Mouse (Mus musculus): ENCODE measurements around the gene Hikeshi. TPM values are rescaled to one million over a fixed set of nuclear protein-coding genes. Genes with fewer than 3 reads are reported as not detected.

The Hikeshi gene
- 125 and 136 TPM in 2 replicates for polyA plus RNA-seq (2014; fragmentation: Nextera tagmentation; extraction: Ambion mirVana)

- peak within 1 kb of the TSS; percentile 78 for H3K4me3 ChIP-seq (ENCODE audit: low read depth, low read length)
- H3K9ac ChIP-seq (ENCODE audit: low read depth, low read length), result peak within 1 kb of the TSS; percentile 82
- H3K27me3 ChIP-seq (replicated peaks; ENCODE audit: control insufficient read depth, insufficient read depth, low read length), result no peaks in the 10 kb centered on the region
- H3K4me1 ChIP-seq (ENCODE audit: control insufficient read depth, insufficient read depth, low read length), result peaks cover 9% of the 10 kb centered on the region; the same call in 1 of the 2 replicates
- no peaks in the 10 kb centered on the region for H3K9me3 ChIP-seq (ENCODE audit: control insufficient read depth, low read length)
- DNase-seq (ENCODE audit: low spot score) (peak; percentile 99), ATAC-seq (ENCODE audit: low read depth) (peak; percentile 99)
- peak within 1 kb of the TSS; percentile 80 for H3K4me2 ChIP-seq (ENCODE audit: low read depth, low read length)
- H3K36me3 ChIP-seq (ENCODE audit: control insufficient read depth, insufficient read depth, low read length), result no peaks in the 10 kb centered on the region
- H3K27ac ChIP-seq (replicated peaks; ENCODE audit: low read depth, low read length), result peak within 1 kb of the TSS; percentile 77
- 1% methylated on average over 43 of the region's 45 CpGs for WGBS
Measured at GRCm38 (mm10) chr7:89940571-89941463, at the start of gene Hikeshi. Hikeshi (minus strand) TSS chr7:89941204.

GRCm38 (mm10) chr7:89984421-89984820 is 43.4 kb upstream of the Hikeshi start:
- Histone ChIP-seq H3K4me2 (ENCODE audit: low read depth, low read length) (no peak overlapping the region), H3K27me3 (replicated peaks; ENCODE audit: control insufficient read depth, insufficient read depth, low read length) (no peaks in the 10 kb centered on the region), H3K36me3 (ENCODE audit: control insufficient read depth, insufficient read depth, low read length) (no peaks in the 10 kb centered on the region), H3K4me3 (ENCODE audit: low read depth, low read length) (no peak overlapping the region), H3K4me1 (ENCODE audit: control insufficient read depth, insufficient read depth, low read length) (peaks cover 3% of the 10 kb centered on the region; the same call in 1 of the 2 replicates), H3K27ac (replicated peaks; ENCODE audit: low read depth, low read length) (no peak overlapping the region), H3K9me3 (ENCODE audit: control insufficient read depth, low read length) (no peaks in the 10 kb centered on the region), H3K9ac (ENCODE audit: low read depth, low read length) (no peak overlapping the region)
- DNase-seq (ENCODE audit: low spot score) (peak; percentile 24), ATAC-seq (ENCODE audit: low read depth) (peak; percentile 13; the same call in 1 of the 2 replicates)

- Histone ChIP-seq H3K4me3 (ENCODE audit: low read depth, low read length) (no peak overlapping the region), H3K27me3 (replicated peaks; ENCODE audit: control insufficient read depth, insufficient read depth, low read length) (no peaks in the 10 kb centered on the region), H3K9ac (ENCODE audit: low read depth, low read length) (no peak overlapping the region), H3K27ac (replicated peaks; ENCODE audit: low read depth, low read length) (no peak overlapping the region), H3K36me3 (ENCODE audit: control insufficient read depth, insufficient read depth, low read length) (no peaks in the 10 kb centered on the region), H3K9me3 (ENCODE audit: control insufficient read depth, low read length) (no peaks in the 10 kb centered on the region), H3K4me2 (ENCODE audit: low read depth, low read length) (no peak overlapping the region), H3K4me1 (ENCODE audit: control insufficient read depth, insufficient read depth, low read length) (peaks cover 11% of the 10 kb centered on the region)
- 82% methylated on average over 2 of the region's 2 CpGs for WGBS
- ATAC-seq (ENCODE audit: low read depth), result no peak
- DNase-seq (ENCODE audit: low spot score), result no peak
Measured at GRCm38 (mm10) chr7:89983441-89983840, 42.4 kb upstream of the Hikeshi start.

GRCm38 (mm10) chr7:89981557-89981956 is 40.6 kb upstream of the Hikeshi start:
- DNase-seq (ENCODE audit: low spot score) (no peak), ATAC-seq (ENCODE audit: low read depth) (0 out of 2 replicates have a peak, but pooled peaks have one; percentile 9)
- Histone ChIP-seq H3K9ac (ENCODE audit: low read depth, low read length) (peak overlapping the region; percentile 92), H3K27ac (replicated peaks; ENCODE audit: low read depth, low read length) (peak overlapping the region; percentile 100; the same call in 1 of the 2 replicates), H3K27me3 (replicated peaks; ENCODE audit: control insufficient read depth, insufficient read depth, low read length) (no peaks in the 10 kb centered on the region), H3K36me3 (ENCODE audit: control insufficient read depth, insufficient read depth, low read length) (peaks cover 4% of the 10 kb centered on the region; the same call in 1 of the 2 replicates), H3K4me1 (ENCODE audit: control insufficient read depth, insufficient read depth, low read length) (peaks cover 14% of the 10 kb centered on the region), H3K4me2 (ENCODE audit: low read depth, low read length) (peak overlapping the region; percentile 70), H3K9me3 (ENCODE audit: control insufficient read depth, low read length) (no peaks in the 10 kb centered on the region), H3K4me3 (ENCODE audit: low read depth, low read length) (peak overlapping the region; percentile 81)
- 13% methylated on average over 10 of the region's 10 CpGs for WGBS

- under 1% methylated on average over 69 of the region's 87 CpGs for WGBS
- peak; percentile 89 for ATAC-seq (ENCODE audit: low read depth)
- Histone ChIP-seq H3K27ac (replicated peaks; ENCODE audit: low read depth, low read length) (peak within 1 kb of the TSS; percentile 100), H3K27me3 (replicated peaks; ENCODE audit: control insufficient read depth, insufficient read depth, low read length) (no peaks in the 10 kb centered on the region), H3K4me3 (ENCODE audit: low read depth, low read length) (peak within 1 kb of the TSS; percentile 81), H3K9ac (ENCODE audit: low read depth, low read length) (peak within 1 kb of the TSS; percentile 92), H3K9me3 (ENCODE audit: control insufficient read depth, low read length) (no peaks in the 10 kb centered on the region), H3K36me3 (ENCODE audit: control insufficient read depth, insufficient read depth, low read length) (peaks cover 11% of the 10 kb centered on the region), H3K4me1 (ENCODE audit: control insufficient read depth, insufficient read depth, low read length) (peaks cover 14% of the 10 kb centered on the region), H3K4me2 (ENCODE audit: low read depth, low read length) (peak within 1 kb of the TSS; percentile 78)
- DNase-seq (ENCODE audit: low spot score), result peak; percentile 97
Measured at GRCm38 (mm10) chr7:89980485-89981422, 39.8 kb upstream of the Hikeshi start, which contains the start of gene Eed. Eed (minus strand) TSS chr7:89980983.

- Histone ChIP-seq H3K27ac (replicated peaks; ENCODE audit: low read depth, low read length) (peak overlapping the region; percentile 100), H3K36me3 (ENCODE audit: control insufficient read depth, insufficient read depth, low read length) (peaks cover 17% of the 10 kb centered on the region), H3K9ac (ENCODE audit: low read depth, low read length) (peak overlapping the region; percentile 92), H3K27me3 (replicated peaks; ENCODE audit: control insufficient read depth, insufficient read depth, low read length) (no peaks in the 10 kb centered on the region), H3K4me2 (ENCODE audit: low read depth, low read length) (peak overlapping the region; percentile 78), H3K9me3 (ENCODE audit: control insufficient read depth, low read length) (no peaks in the 10 kb centered on the region), H3K4me3 (ENCODE audit: low read depth, low read length) (peak overlapping the region; percentile 81), H3K4me1 (ENCODE audit: control insufficient read depth, insufficient read depth, low read length) (peaks cover 14% of the 10 kb centered on the region)
- WGBS, result 0% methylated on average over 31 of the region's 31 CpGs
- no peak for DNase-seq (ENCODE audit: low spot score)
- no peak; the same call in 1 of the 2 replicates for ATAC-seq (ENCODE audit: low read depth)
Measured at GRCm38 (mm10) chr7:89980133-89980484, 39.1 kb upstream of the Hikeshi start.

- Histone ChIP-seq H3K4me3 (ENCODE audit: low read depth, low read length) (peak overlapping the region; percentile 81), H3K27ac (replicated peaks; ENCODE audit: low read depth, low read length) (peak overlapping the region; percentile 100), H3K27me3 (replicated peaks; ENCODE audit: control insufficient read depth, insufficient read depth, low read length) (no peaks in the 10 kb centered on the region), H3K36me3 (ENCODE audit: control insufficient read depth, insufficient read depth, low read length) (peaks cover 20% of the 10 kb centered on the region), H3K9me3 (ENCODE audit: control insufficient read depth, low read length) (no peaks in the 10 kb centered on the region), H3K4me1 (ENCODE audit: control insufficient read depth, insufficient read depth, low read length) (peaks cover 14% of the 10 kb centered on the region), H3K4me2 (ENCODE audit: low read depth, low read length) (peak overlapping the region; percentile 78), H3K9ac (ENCODE audit: low read depth, low read length) (peak overlapping the region; percentile 92)
- ATAC-seq (ENCODE audit: low read depth) (no peak), DNase-seq (ENCODE audit: low spot score) (peak; percentile 30)
- 3% methylated on average over 23 of the region's 23 CpGs for WGBS
Measured at GRCm38 (mm10) chr7:89979432-89980130, 38.6 kb upstream of the Hikeshi start.

GRCm38 (mm10) chr7:89976796-89977195 is 35.8 kb upstream of the Hikeshi start:
- Histone ChIP-seq H3K9me3 (ENCODE audit: control insufficient read depth, low read length) (no peaks in the 10 kb centered on the region), H3K27me3 (replicated peaks; ENCODE audit: control insufficient read depth, insufficient read depth, low read length) (no peaks in the 10 kb centered on the region), H3K36me3 (ENCODE audit: control insufficient read depth, insufficient read depth, low read length) (peaks cover 46% of the 10 kb centered on the region), H3K4me3 (ENCODE audit: low read depth, low read length) (no peak overlapping the region), H3K27ac (replicated peaks; ENCODE audit: low read depth, low read length) (no peak overlapping the region), H3K4me2 (ENCODE audit: low read depth, low read length) (no peak overlapping the region), H3K4me1 (ENCODE audit: control insufficient read depth, insufficient read depth, low read length) (peaks cover 14% of the 10 kb centered on the region), H3K9ac (ENCODE audit: low read depth, low read length) (no peak overlapping the region)
- 90% methylated on average over 7 of the region's 7 CpGs for WGBS
- DNase-seq (ENCODE audit: low spot score) (no peak), ATAC-seq (ENCODE audit: low read depth) (no peak)
